Mouse (Mus musculus) right cerebral cortex, adult 2 months (tissue): ENCODE measurements around the gene Qpct.
"Not testable (repeated sequence)": the region's sequence is repeated elsewhere in the genome, so short reads cannot be mapped to it uniquely, and the experiment has no call there.

Source experiments
- DNase-seq, 2 experiments: peaks; one replicate each; pipeline ENCODE4 v3.0.0; 2021 to 2022; ENCODE audit warnings: low spot score in 2 of 2

The Qpct gene

GRCm38 (mm10) chr17:79069766-79070480 is 18.2 kb downstream of the Qpct start:
- DNase-seq = peak; percentile 41 to 51

GRCm38 (mm10) chr17:79071951-79072350 is 20.2 kb downstream of the Qpct start:
- DNase-seq = no peak

GRCm38 (mm10) chr17:79076974-79077847 is 25.5 kb downstream of the Qpct start:
- DNase-seq = no peak

GRCm38 (mm10) chr17:79077848-79078146 is 26.1 kb downstream of the Qpct start:
- no peak for DNase-seq

GRCm38 (mm10) chr17:79078248-79078647 is 26.5 kb downstream of the Qpct start:
- DNase-seq = no peak

- DNase-seq = no peak
Measured at GRCm38 (mm10) chr17:79091710-79092109, 40.0 kb downstream of the Qpct start.

- DNase-seq = no peak
Measured at GRCm38 (mm10) chr17:79093286-79093975, 41.7 kb downstream of the Qpct start.

- DNase-seq = no peak
Measured at GRCm38 (mm10) chr17:79095624-79096023, 43.9 kb downstream of the Qpct start.

GRCm38 (mm10) chr17:79099866-79100265 is 48.2 kb downstream of the Qpct start:
- peak; percentile 18 to 60 for DNase-seq

GRCm38 (mm10) chr17:79108238-79108637 is 56.5 kb downstream of the Qpct start:
- DNase-seq = no peak

GRCm38 (mm10) chr17:79109576-79109975 is 57.9 kb downstream of the Qpct start:
- no peak for DNase-seq

- peak; percentile 63 for DNase-seq
Measured at GRCm38 (mm10) chr17:79110936-79111348, 59.2 kb downstream of the Qpct start.

- not testable (repeated sequence) for DNase-seq
Measured at GRCm38 (mm10) chr17:79115248-79115647, 63.5 kb downstream of the Qpct start.

GRCm38 (mm10) chr17:79119066-79119465 is 67.4 kb downstream of the Qpct start:
- DNase-seq = no peak

- DNase-seq = no peak
Measured at GRCm38 (mm10) chr17:79120269-79120668, 68.6 kb downstream of the Qpct start.

GRCm38 (mm10) chr17:79133740-79134139 is 82.0 kb downstream of the Qpct start:
- DNase-seq = no peak

- no peak for DNase-seq
Measured at GRCm38 (mm10) chr17:79135826-79136225, 84.1 kb downstream of the Qpct start.

- no peak for DNase-seq
Measured at GRCm38 (mm10) chr17:79136401-79136800, 84.7 kb downstream of the Qpct start.
